Mouse (Mus musculus): ENCODE measurements around the gene Mrpl47.

- TF ChIP-seq CTCF (IDR thresholded peaks at IDR 0.05; ENCODE audit: borderline replicate concordance, control insufficient read depth, extremely low read depth, insufficient read depth, low read length, poor library complexity): no peak
- TF ChIP-seq POLR2A (IDR thresholded peaks at IDR 0.05; ENCODE audit: control insufficient read depth, extremely low read depth, insufficient read depth, low read length, poor library complexity): no peak
These were observed 50.2 kb downstream of the Mrpl47 start for GRCm38 (mm10) chr3:32687156-32687555.
